Mouse (Mus musculus): ENCODE results near the gene Trim16.

DNA sequence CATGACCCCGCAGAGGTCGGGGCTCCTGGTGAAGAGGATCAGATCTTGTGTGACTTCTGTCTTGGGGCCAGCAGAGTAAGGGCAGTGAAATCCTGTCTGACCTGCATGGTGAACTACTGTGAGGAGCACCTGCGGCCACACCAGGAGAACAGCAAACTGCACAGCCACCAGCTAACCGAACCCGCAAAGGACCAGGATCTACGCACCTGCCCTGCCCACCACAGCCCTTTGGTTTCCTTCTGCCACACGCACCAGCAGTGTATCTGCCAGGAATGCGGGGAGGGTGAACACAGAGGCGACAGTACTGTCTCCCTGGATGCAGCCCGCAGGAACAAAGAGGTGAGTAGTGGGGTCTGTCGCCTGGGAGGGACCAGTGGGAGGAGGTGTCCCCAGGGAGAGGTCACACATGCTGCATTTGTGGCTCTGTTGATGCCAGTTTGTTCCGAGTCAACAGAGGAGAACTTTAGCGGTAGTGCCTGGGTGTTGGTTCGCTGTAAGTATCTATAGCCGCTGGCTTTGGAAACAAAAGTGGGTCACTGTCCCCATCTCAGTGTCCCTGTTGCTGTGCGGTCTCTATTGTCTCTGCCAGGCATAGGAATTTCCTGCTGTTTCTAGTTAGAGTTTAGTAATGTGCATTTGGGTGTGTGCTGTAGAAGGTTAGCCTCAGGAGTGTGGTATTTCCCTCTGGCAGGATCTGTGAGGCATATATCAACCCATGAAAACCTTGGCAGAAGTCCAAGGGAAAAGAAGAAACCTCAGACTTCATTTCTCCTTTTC is 818 bp downstream of the Trim16 start:
- TF ChIP-seq CTCF (IDR thresholded peaks at IDR 0.05; ENCODE audit: low read depth, low read length) (no peak), POLR2A (IDR thresholded peaks at IDR 0.05; ENCODE audit: insufficient read depth, low read length) (no peak)

Measured in ES-Bruce4 (cell line).